Mouse (Mus musculus): Measurements from ENCODE around the gene Zfp839. TPM values are rescaled to one million over a fixed set of nuclear protein-coding genes. Genes with fewer than 3 reads are reported as not detected.

The Zfp839 gene
- total RNA-seq (2023) = 10 to 100 TPM; 17.1 to 17.3 TPM

DNA sequence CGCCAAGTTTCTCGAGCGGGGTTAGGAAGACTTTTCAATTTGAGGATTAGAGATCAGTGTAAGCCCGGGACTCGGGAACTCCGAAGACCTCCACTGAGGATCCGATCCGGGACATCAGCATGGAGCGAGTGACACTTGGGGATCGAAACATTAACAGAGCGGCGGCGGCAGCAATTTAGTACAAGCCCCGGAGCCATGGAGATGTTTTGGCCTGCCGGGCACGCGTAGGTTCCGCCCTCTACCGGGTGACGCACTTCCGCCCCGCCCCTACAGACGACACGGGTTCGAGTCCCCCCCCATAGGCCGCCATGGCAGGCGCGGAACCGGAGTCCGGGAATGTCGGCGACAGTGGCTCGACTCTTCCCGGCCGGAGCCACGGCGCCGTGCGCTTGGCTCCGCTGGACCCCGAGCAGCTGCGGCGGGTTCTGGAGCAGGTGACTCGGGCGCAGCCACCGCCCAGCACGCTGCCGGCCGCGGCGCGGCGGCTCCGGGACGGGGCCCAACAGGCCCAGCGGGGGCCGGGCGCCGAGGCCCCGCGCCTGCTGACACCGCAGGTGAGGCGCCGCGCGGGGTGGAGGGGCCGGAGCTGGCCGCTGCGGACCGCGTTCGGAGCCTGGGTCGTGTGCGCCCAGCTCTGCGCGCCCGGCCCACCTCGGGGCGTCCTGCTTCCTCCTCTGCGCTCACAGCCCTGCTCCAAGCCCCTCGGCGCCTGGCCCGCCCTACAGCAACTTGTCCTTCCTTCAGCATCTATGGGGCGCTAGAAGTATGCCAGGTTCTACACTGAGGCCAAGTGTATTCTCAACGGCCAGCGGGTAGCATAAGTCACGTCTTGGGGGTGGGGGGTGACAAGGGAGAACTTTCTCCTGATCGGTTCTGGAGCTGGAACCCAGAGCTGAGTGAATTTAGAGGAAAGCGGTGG, at the start of gene Zfp839:
TSS of gene Zfp839 (plus strand) at position 244 of the 919 bp plus-strand sequence.

DNA sequence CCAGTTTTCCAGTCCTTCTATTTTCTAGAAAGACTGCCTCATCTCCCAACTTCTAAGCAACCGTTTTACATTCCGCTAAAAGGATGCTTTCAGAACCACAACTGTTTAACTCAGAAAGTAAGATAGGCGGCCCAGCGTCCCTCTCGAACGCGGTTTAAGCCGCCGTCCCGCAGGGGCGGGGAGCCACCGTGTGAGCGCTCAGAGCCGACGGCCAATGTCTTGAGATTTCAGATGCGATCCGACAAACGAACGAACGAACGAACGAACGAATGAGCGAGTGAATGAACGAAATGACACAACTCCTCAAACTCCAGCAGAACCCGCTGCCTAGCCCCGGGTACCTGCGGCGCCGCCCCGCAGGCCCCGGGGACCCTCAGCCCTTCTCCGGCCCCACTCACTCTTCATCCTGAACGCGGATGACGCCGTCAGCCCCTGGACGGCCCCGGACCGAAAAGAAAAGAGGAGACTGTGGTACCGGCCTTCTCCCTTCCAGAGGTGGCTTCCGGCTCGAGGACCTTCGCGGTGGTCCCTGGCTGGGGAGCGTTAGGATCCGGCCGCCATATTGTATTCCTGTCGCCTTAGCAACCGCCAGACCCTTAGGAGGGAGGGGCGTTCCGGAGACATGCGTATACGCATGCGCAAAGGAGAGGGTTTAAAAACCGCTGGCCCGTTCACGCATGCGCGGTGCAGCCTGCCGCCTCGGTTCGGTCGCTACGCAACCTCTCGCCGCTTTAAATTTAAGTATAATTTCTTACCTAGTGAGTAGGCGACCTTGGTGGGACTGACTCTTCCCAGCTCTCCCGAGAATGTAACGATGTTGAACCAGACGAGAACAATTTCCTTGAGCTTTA, 9.5 kb upstream of the Zfp839 start, which contains the start of gene Mok:
TSS of gene Mok (minus strand) at position 592 of the 851 bp plus-strand sequence.

DNA sequence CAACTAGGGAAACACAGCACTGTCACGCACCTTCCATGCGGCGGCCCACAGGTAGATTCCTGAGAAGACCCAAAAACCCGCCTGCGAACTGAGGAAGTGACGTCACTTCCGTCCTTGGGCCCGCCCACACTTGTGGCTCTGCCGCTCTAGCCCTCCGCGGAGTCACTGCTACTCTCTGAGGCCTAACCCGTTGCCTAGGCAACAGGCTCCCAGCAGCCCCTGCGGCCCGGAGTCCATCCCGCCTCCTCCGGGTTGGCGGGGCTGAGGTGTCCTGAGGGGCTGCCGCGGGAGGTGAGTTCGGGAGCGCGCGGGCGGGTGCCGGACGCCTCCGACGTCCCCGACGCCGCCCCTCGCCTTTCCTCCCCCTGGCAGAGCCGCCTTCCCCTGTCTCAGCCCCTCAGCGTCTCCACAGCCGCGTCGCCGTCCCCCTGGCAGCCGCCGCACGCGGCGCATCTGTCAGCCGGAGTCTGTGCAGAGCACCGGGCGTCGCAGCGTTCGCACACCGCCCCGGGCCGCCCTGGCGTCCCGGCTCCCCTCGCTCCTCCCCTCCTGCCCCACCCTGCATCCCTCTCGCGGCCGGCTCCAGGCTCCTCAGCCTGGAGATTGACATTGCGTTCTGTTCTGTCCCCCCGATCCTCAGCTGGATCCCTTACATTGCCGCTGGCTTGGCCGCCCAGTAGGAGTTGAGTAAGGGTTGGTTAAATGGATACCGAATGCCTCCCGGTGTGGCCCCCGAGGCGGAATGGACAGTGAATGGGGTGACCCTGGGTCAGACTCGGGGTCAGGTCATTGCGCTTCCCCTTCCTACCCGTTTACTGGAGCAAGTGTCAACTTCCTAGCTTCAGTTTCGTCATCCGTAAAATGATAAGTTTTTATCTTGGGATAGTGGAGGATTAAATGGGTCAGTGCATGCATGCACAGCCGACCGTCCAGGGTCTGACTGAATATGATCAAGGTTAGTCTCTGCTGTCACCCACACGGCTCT, 39.3 kb downstream of the Zfp839 start, which contains the start of the genes Cinp and Tecpr2:
TSS of gene Cinp (minus strand) at position 110 of the 985 bp plus-strand sequence.
TSS of gene Tecpr2 (plus strand) at position 229 of the 985 bp plus-strand sequence.

Other genes with a start within 250 kb of the Zfp839 start
- 100 to 1,000 TPM; 152 to 157 TPM for gene Dync1h1, start 248.8 kb upstream of the Zfp839 start, total RNA-seq (2023)
- gene 1700001K19Rik, start 167.6 kb upstream of the Zfp839 start, total RNA-seq (2023) = not detected
- 100 to 1,000 TPM; 460 to 702 TPM for gene Hsp90aa1, start 147.5 kb upstream of the Zfp839 start, total RNA-seq (2023)
- 10 to 100 TPM; 69.3 to 85.7 TPM for gene Wdr20, start 112.3 kb upstream of the Zfp839 start, total RNA-seq (2023)
- gene Mok, start 9.3 kb upstream of the Zfp839 start, total RNA-seq (2023) = not detected
- 10 to 100 TPM; 25.3 to 38.6 TPM for gene Cinp, start 38.9 kb downstream of the Zfp839 start, total RNA-seq (2023)
- 1 to 10 TPM; 7.8 to 8.6 TPM for gene Tecpr2, start 39.0 kb downstream of the Zfp839 start, total RNA-seq (2023)
- 10 to 100 TPM in 1 of 2 experiments, 1 to 10 TPM in 1; 9.1 to 10.4 TPM for gene Ankrd9, start 128.8 kb downstream of the Zfp839 start, total RNA-seq (2023)
- gene Rcor1, start 189.1 kb downstream of the Zfp839 start, total RNA-seq (2023) = 10 to 100 TPM; 35.8 to 41.3 TPM